Mouse (Mus musculus): ENCODE measurements around the gene Wnt10b. TPM values are rescaled to one million over a fixed set of nuclear protein-coding genes. Genes with fewer than 3 reads are reported as not detected.
A peak's percentile ranks its signal among the peaks of the same experiment; 100 is the strongest.
"Not testable (repeated sequence)": the region's sequence is repeated elsewhere in the genome, so short reads cannot be mapped to it uniquely, and the experiment has no call there.

Wnt10b gene
- polyA plus RNA-seq, 1 experiment from 2014 or later = 0.07 TPM

GRCm38 (mm10) chr15:98768259-98768658 is 9.7 kb downstream of the Wnt10b start:
- H3K4me2 ChIP-seq = no peak overlapping the region
- no peaks in the 10 kb centered on the region for H3K9me3 ChIP-seq
- H3K4me3 ChIP-seq = no peak overlapping the region
- H3K27ac ChIP-seq (replicated peaks) = no peak overlapping the region
- peaks cover 17% of the 10 kb centered on the region for H3K4me1 ChIP-seq
- peaks cover 77% of the 10 kb centered on the region for H3K27me3 ChIP-seq (replicated peaks)
- no peaks in the 10 kb centered on the region for H3K36me3 ChIP-seq
- no peak for ATAC-seq (ENCODE audit: extremely low read depth, insufficient number of reproducible peaks, low FRiP score, low TSS enrichment)
- WGBS = 23% methylated on average over 5 of the region's 5 CpGs
- H3K9ac ChIP-seq = no peak overlapping the region

- Histone ChIP-seq H3K4me2 (no peak overlapping the region), H3K36me3 (0 out of 2 replicates have a peak, but pooled peaks cover 2% of the 10 kb centered on the region), H3K9ac (no peak overlapping the region), H3K27me3 (replicated peaks) (peaks cover 53% of the 10 kb centered on the region), H3K9me3 (no peaks in the 10 kb centered on the region), H3K4me1 (peaks cover 17% of the 10 kb centered on the region), H3K27ac (replicated peaks) (no peak overlapping the region), H3K4me3 (no peak overlapping the region)
- ATAC-seq (ENCODE audit: extremely low read depth, insufficient number of reproducible peaks, low FRiP score, low TSS enrichment) = no peak
- 59% methylated on average over 4 of the region's 4 CpGs for WGBS
These were observed 12.0 kb downstream of the Wnt10b start for GRCm38 (mm10) chr15:98765929-98766328.

- H3K27ac ChIP-seq (replicated peaks) = peak within 1 kb of the TSS; percentile 84
- ATAC-seq (ENCODE audit: extremely low read depth, insufficient number of reproducible peaks, low FRiP score, low TSS enrichment) = peak; percentile 87
- under 1% methylated on average over 65 of the region's 76 CpGs for WGBS
These were observed 15.1 kb downstream of the Wnt10b start, which contains the start of gene Arf3 for GRCm38 (mm10) chr15:98762670-98763529. TSS of gene Arf3 (minus strand) at chr15:98763214.

GRCm38 (mm10) chr15:98762201-98762621 is 15.7 kb downstream of the Wnt10b start:
- no peaks in the 10 kb centered on the region for H3K9me3 ChIP-seq
- peak; percentile 51; the same call in 1 of the 2 replicates for ATAC-seq (ENCODE audit: extremely low read depth, insufficient number of reproducible peaks, low FRiP score, low TSS enrichment)

More at GRCm38 (mm10) chr15:98762670-98763529, 15.1 kb downstream of the Wnt10b start, which contains the start of gene Arf3:
- no peaks in the 10 kb centered on the region for H3K9me3 ChIP-seq
- peak within 1 kb of the TSS; percentile 99 for H3K4me3 ChIP-seq
- H3K36me3 ChIP-seq = peaks cover 26% of the 10 kb centered on the region
- H3K27me3 ChIP-seq (replicated peaks) = peaks cover 24% of the 10 kb centered on the region
- H3K4me1 ChIP-seq = peaks cover 18% of the 10 kb centered on the region
- H3K4me2 ChIP-seq = peak within 1 kb of the TSS; percentile 88
- H3K9ac ChIP-seq = peak within 1 kb of the TSS; percentile 98

GRCm38 (mm10) chr15:98754125-98754524 is 23.8 kb downstream of the Wnt10b start:
- WGBS = 78% methylated on average over 2 of the region's 2 CpGs
- H3K4me2 ChIP-seq = no peak overlapping the region
- no peaks in the 10 kb centered on the region for H3K27me3 ChIP-seq (replicated peaks)
- H3K9ac ChIP-seq = 0 out of 2 replicates have a peak overlapping the region, but pooled peaks have one; percentile 21
- no peak overlapping the region for H3K27ac ChIP-seq (replicated peaks)
- no peak overlapping the region for H3K4me3 ChIP-seq
- peaks cover 21% of the 10 kb centered on the region; the same call in 1 of the 2 replicates for H3K4me1 ChIP-seq
- H3K36me3 ChIP-seq = peaks cover 35% of the 10 kb centered on the region
- no peak for ATAC-seq (ENCODE audit: extremely low read depth, insufficient number of reproducible peaks, low FRiP score, low TSS enrichment)
- H3K9me3 ChIP-seq = no peaks in the 10 kb centered on the region

More at GRCm38 (mm10) chr15:98762201-98762621, 15.7 kb downstream of the Wnt10b start:
- Histone ChIP-seq H3K27ac (replicated peaks) (peak overlapping the region; percentile 84), H3K4me2 (peak overlapping the region; percentile 88), H3K4me1 (peaks cover 18% of the 10 kb centered on the region), H3K9ac (peak overlapping the region; percentile 98), H3K36me3 (peaks cover 31% of the 10 kb centered on the region), H3K4me3 (peak overlapping the region; percentile 99), H3K27me3 (replicated peaks) (peaks cover 21% of the 10 kb centered on the region)
- under 1% methylated on average over 22 of the region's 24 CpGs for WGBS

GRCm38 (mm10) chr15:98753021-98753423 is 24.9 kb downstream of the Wnt10b start:
- no peaks in the 10 kb centered on the region for H3K9me3 ChIP-seq
- WGBS = 58% methylated on average over 8 of the region's 8 CpGs
- no peak overlapping the region for H3K27ac ChIP-seq (replicated peaks)
- H3K9ac ChIP-seq = no peak overlapping the region
- no peaks in the 10 kb centered on the region for H3K27me3 ChIP-seq (replicated peaks)
- peaks cover 21% of the 10 kb centered on the region; the same call in 1 of the 2 replicates for H3K4me1 ChIP-seq
- H3K4me2 ChIP-seq = no peak overlapping the region
- H3K36me3 ChIP-seq = peaks cover 25% of the 10 kb centered on the region
- no peak overlapping the region for H3K4me3 ChIP-seq
- ATAC-seq (ENCODE audit: extremely low read depth, insufficient number of reproducible peaks, low FRiP score, low TSS enrichment) = no peak

GRCm38 (mm10) chr15:98749093-98749492 is 28.9 kb downstream of the Wnt10b start:
- Histone ChIP-seq H3K9me3 (no peaks in the 10 kb centered on the region), H3K27ac (replicated peaks) (no peak overlapping the region), H3K4me1 (peaks cover 39% of the 10 kb centered on the region), H3K27me3 (replicated peaks) (no peaks in the 10 kb centered on the region), H3K4me2 (no peak overlapping the region), H3K36me3 (peaks cover 15% of the 10 kb centered on the region), H3K4me3 (no peak overlapping the region), H3K9ac (no peak overlapping the region)
- WGBS = 93% methylated on average over 2 of the region's 2 CpGs
- ATAC-seq (ENCODE audit: extremely low read depth, insufficient number of reproducible peaks, low FRiP score, low TSS enrichment) = no peak

- no peak for ATAC-seq (ENCODE audit: extremely low read depth, insufficient number of reproducible peaks, low FRiP score, low TSS enrichment)
- H3K4me1 ChIP-seq = peaks cover 33% of the 10 kb centered on the region
- H3K27ac ChIP-seq (replicated peaks) = no peak overlapping the region
- peaks cover 30% of the 10 kb centered on the region for H3K36me3 ChIP-seq
- H3K4me2 ChIP-seq = no peak overlapping the region
- H3K4me3 ChIP-seq = no peak overlapping the region
- H3K9ac ChIP-seq = 0 out of 2 replicates have a peak overlapping the region, but pooled peaks have one; percentile 10
- no peaks in the 10 kb centered on the region for H3K27me3 ChIP-seq (replicated peaks)
- no peaks in the 10 kb centered on the region for H3K9me3 ChIP-seq
- 78% methylated on average over 6 of the region's 6 CpGs for WGBS
These were observed 30.7 kb downstream of the Wnt10b start for GRCm38 (mm10) chr15:98747296-98747695.

- Histone ChIP-seq H3K4me2 (no peak overlapping the region), H3K27ac (replicated peaks) (no peak overlapping the region), H3K36me3 (peaks cover 38% of the 10 kb centered on the region), H3K9ac (0 out of 2 replicates have a peak overlapping the region, but pooled peaks have one; percentile 10), H3K4me1 (peaks cover 33% of the 10 kb centered on the region), H3K9me3 (no peaks in the 10 kb centered on the region), H3K4me3 (no peak overlapping the region), H3K27me3 (replicated peaks) (no peaks in the 10 kb centered on the region)
- 62% methylated on average over 10 of the region's 10 CpGs for WGBS
- ATAC-seq (ENCODE audit: extremely low read depth, insufficient number of reproducible peaks, low FRiP score, low TSS enrichment) = no peak
These were observed 31.5 kb downstream of the Wnt10b start for GRCm38 (mm10) chr15:98746344-98746965.

GRCm38 (mm10) chr15:98743863-98744262 is 34.1 kb downstream of the Wnt10b start:
- H3K4me3 ChIP-seq; ATAC-seq (ENCODE audit: extremely low read depth, insufficient number of reproducible peaks, low FRiP score, low TSS enrichment); H3K27me3 ChIP-seq (replicated peaks); H3K9me3 ChIP-seq; H3K4me2 ChIP-seq; H3K9ac ChIP-seq; H3K27ac ChIP-seq (replicated peaks): not testable (repeated sequence)
- H3K36me3 ChIP-seq = peaks cover 51% of the 10 kb centered on the region
- 77% methylated on average over 3 of the region's 3 CpGs for WGBS
- H3K4me1 ChIP-seq = peaks cover 33% of the 10 kb centered on the region

- no peaks in the 10 kb centered on the region for H3K9me3 ChIP-seq
- H3K4me1 ChIP-seq = peaks cover 33% of the 10 kb centered on the region
- H3K4me2 ChIP-seq = no peak overlapping the region
- no peak overlapping the region for H3K4me3 ChIP-seq
- no peaks in the 10 kb centered on the region for H3K27me3 ChIP-seq (replicated peaks)
- H3K36me3 ChIP-seq = peaks cover 59% of the 10 kb centered on the region
- no peak overlapping the region for H3K9ac ChIP-seq
- ATAC-seq (ENCODE audit: extremely low read depth, insufficient number of reproducible peaks, low FRiP score, low TSS enrichment) = no peak
- H3K27ac ChIP-seq (replicated peaks) = no peak overlapping the region
- WGBS = 73% methylated on average over 8 of the region's 8 CpGs
These were observed 35.1 kb downstream of the Wnt10b start for GRCm38 (mm10) chr15:98742766-98743428.
